Comparison of ENCODE assay signal across 25 mouse cellular contexts in the genomic region with DNA sequence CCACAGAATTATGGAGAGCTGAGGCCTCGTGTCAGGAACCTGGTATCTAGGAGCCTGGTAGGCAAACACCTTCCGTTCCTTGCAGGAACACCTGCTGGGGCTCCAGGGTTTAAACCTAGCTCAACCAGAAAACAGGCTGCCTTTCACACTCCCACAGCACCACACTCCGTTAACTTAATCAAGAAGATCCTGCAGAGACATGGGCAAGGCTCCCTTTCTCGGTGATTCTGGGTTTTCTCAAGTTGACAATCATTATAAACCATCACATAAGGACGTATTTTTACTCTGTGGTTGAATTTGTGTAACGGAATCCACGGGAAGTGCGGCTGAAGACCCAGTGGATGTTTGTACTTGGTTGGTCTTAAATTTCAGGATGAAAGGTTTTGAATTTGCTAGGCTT.
DNase-seq lines count a peak whose midpoint lies in the region; ATAC-seq and TF ChIP-seq lines count a peak whose summit lies in the region.
"Had no signal": no experiment of that assay in that cellular context is flagged by ENCODE, and none has a peak within 500 bp of the region (broad histone marks: within the 10 kb centered on the region; RNA-seq: fewer than 3 reads in every experiment).

No protein-coding gene starts in this region.

- no peak for ATAC-seq in midbrain, embryonic 11.5 days (ENCODE audit: low FRiP score)
- no peak for ATAC-seq in midbrain, postnatal 0 days (ENCODE audit: low FRiP score)
- ATAC-seq: forebrain, embryonic 13.5 days; forebrain, embryonic 16.5 days; hindbrain, embryonic 16.5 days; Patski had no signal

- 0 out of 2 replicates have a peak overlapping the region, but pooled peaks have one; percentile 11 for H3K27ac ChIP-seq in heart, embryonic 10.5 days
- no peak overlapping the region for H3K27ac ChIP-seq in midbrain, embryonic 11.5 days (ENCODE audit: low read depth, low read length)
- no peak overlapping the region for H3K27ac ChIP-seq in midbrain, postnatal 0 days (ENCODE audit: low read depth, low read length)
- H3K27ac ChIP-seq: embryonic facial prominence, embryonic 13.5 days; forebrain, embryonic 10.5 days; forebrain, embryonic 13.5 days; heart, adult 2 months; hindbrain, embryonic 10.5 days; hindbrain, embryonic 13.5 days had no signal

- H3K9me3 ChIP-seq in heart, embryonic 10.5 days, result no peaks in the 10 kb centered on the region
- no peaks in the 10 kb centered on the region for H3K9me3 ChIP-seq in midbrain, embryonic 11.5 days (ENCODE audit: control insufficient read depth, low read length)
- no peaks in the 10 kb centered on the region for H3K9me3 ChIP-seq in midbrain, postnatal 0 days (ENCODE audit: low read length)
- H3K9me3 ChIP-seq: embryonic facial prominence, embryonic 13.5 days; forebrain, embryonic 10.5 days; forebrain, embryonic 13.5 days; hindbrain, embryonic 10.5 days; hindbrain, embryonic 13.5 days had no signal

- no peaks in the 10 kb centered on the region for H3K36me3 ChIP-seq in heart, embryonic 10.5 days
- H3K36me3 ChIP-seq in midbrain, embryonic 11.5 days (ENCODE audit: control insufficient read depth, insufficient read depth, low read length), result no peaks in the 10 kb centered on the region
- no peaks in the 10 kb centered on the region for H3K36me3 ChIP-seq in midbrain, postnatal 0 days (ENCODE audit: insufficient read depth, low read length)
- H3K36me3 ChIP-seq: embryonic facial prominence, embryonic 13.5 days; forebrain, embryonic 10.5 days; hindbrain, embryonic 10.5 days; hindbrain, embryonic 13.5 days had no signal

- no peak overlapping the region for H3K9ac ChIP-seq in midbrain, embryonic 11.5 days (ENCODE audit: low read length)
- H3K9ac ChIP-seq in midbrain, postnatal 0 days (replicated peaks; ENCODE audit: low read length, poor library complexity, severe bottlenecking), result no peak overlapping the region
- H3K9ac ChIP-seq: embryonic facial prominence, embryonic 13.5 days; forebrain, embryonic 13.5 days; hindbrain, embryonic 13.5 days had no signal

- H3K4me1 ChIP-seq in heart, embryonic 10.5 days, result peaks cover 9% of the 10 kb centered on the region
- no peaks in the 10 kb centered on the region for H3K4me1 ChIP-seq in midbrain, embryonic 11.5 days (ENCODE audit: control insufficient read depth, insufficient read depth, low read length)
- no peaks in the 10 kb centered on the region for H3K4me1 ChIP-seq in midbrain, postnatal 0 days (ENCODE audit: insufficient read depth, low read length)
- H3K4me1 ChIP-seq: forebrain, embryonic 10.5 days; forebrain, embryonic 13.5 days; hindbrain, embryonic 10.5 days; hindbrain, embryonic 13.5 days had no signal

- no peak for DNase-seq in heart, embryonic 10.5 days (ENCODE audit: low spot score)
- no peak for DNase-seq in heart, postnatal 4 days
- DNase-seq in midbrain, embryonic 11.5 days (ENCODE audit: low spot score, missing footprints), result peak; percentile 62
- no peak for DNase-seq in midbrain, postnatal 0 days (ENCODE audit: low spot score)
- DNase-seq in MN1 (ENCODE audit: low spot score), result peak; percentile 73
- no peak for DNase-seq in Muller cell, postnatal 12 days (ENCODE audit: inconsistent ontology term)
- DNase-seq: adrenal gland, postnatal 10 days; B cell, adult 2 months; cerebellum, adult 11 months; cerebellum, adult 9-11 months; cerebellum, postnatal 25 days; gastrocnemius, postnatal 10 days; gastrocnemius, postnatal 36 days; heart, adult 2 months; kidney, adult 18-20 months had no signal

- H3K4me2 ChIP-seq in midbrain, embryonic 11.5 days, result no peak overlapping the region
- H3K4me2 ChIP-seq in midbrain, postnatal 0 days (ENCODE audit: low read depth, low read length, poor library complexity, severe bottlenecking), result no peak overlapping the region
- H3K4me2 ChIP-seq: embryonic facial prominence, embryonic 13.5 days; forebrain, embryonic 13.5 days; heart, embryonic 11.5 days; hindbrain, embryonic 13.5 days had no signal

- WGBS in heart, embryonic 10.5 days, result 82% methylated on average over 8 of the region's 8 CpGs
- WGBS in midbrain, embryonic 11.5 days, result 83% methylated on average over 8 of the region's 8 CpGs
- WGBS in midbrain, postnatal 0 days, result 86% methylated on average over 8 of the region's 8 CpGs

- no peaks in the 10 kb centered on the region for H3K27me3 ChIP-seq in heart, embryonic 10.5 days (ENCODE audit: insufficient read depth, poor library complexity, severe bottlenecking)
- no peaks in the 10 kb centered on the region for H3K27me3 ChIP-seq in midbrain, embryonic 11.5 days (ENCODE audit: control insufficient read depth, insufficient read depth, low read length)
- H3K27me3 ChIP-seq in midbrain, postnatal 0 days (ENCODE audit: insufficient read depth, low read length), result no peaks in the 10 kb centered on the region
- H3K27me3 ChIP-seq: CH12.LX; embryonic facial prominence, embryonic 13.5 days; forebrain, embryonic 13.5 days; hindbrain, embryonic 13.5 days; Patski had no signal

- no peak overlapping the region for H3K4me3 ChIP-seq in heart, embryonic 10.5 days
- H3K4me3 ChIP-seq in midbrain, embryonic 11.5 days (ENCODE audit: low read depth, low read length), result no peak overlapping the region
- H3K4me3 ChIP-seq in midbrain, postnatal 0 days (ENCODE audit: low read depth, low read length), result no peak overlapping the region
- H3K4me3 ChIP-seq: embryonic facial prominence, embryonic 13.5 days; forebrain, embryonic 10.5 days; forebrain, embryonic 13.5 days; heart, adult 2 months; hindbrain, embryonic 10.5 days; hindbrain, embryonic 13.5 days had no signal

- TF ChIP-seq CTCF in midbrain, postnatal 0 days (IDR thresholded peaks at IDR 0.05), result no peak

Comparison
In these comparisons a context has a peak if more than half of its experiments do, and no peak if none do; other contexts are left out.
1. DNase-seq: peak in midbrain, embryonic 11.5 days (single experiment) and MN1 (single experiment); none in heart, embryonic 10.5 days (single experiment), heart, postnatal 4 days (single experiment), midbrain, postnatal 0 days (single experiment) and Muller cell, postnatal 12 days (single experiment).